Mouse (Mus musculus) cerebellum, adult 2 months (tissue): ENCODE measurements at regions not wholly inside any gene's neighbourhood (a gene's known extent, or its start where the extent isn't known, plus 50 kb on each side); places are given as distances from the start of the nearest gene placed in this dataset.

Experiments used
- CTCF ChIP-seq: fragments of 200-500 bp; IDR thresholded peaks from 2 replicates; pipeline ENCODE4 v1.5.1; 2011; ENCODE audit warnings: low read depth, mild to moderate bottlenecking, control low read depth, low read length, moderate library complexity, borderline replicate concordance; ENCODE audit not compliant: insufficient read depth
- POLR2A ChIP-seq: fragments of 200-500 bp; IDR thresholded peaks from 2 replicates; pipeline ENCODE4 v1.6.1; 2011; ENCODE audit warnings: low read length, control low read depth, borderline replicate concordance; ENCODE audit not compliant: insufficient read depth

DNA sequence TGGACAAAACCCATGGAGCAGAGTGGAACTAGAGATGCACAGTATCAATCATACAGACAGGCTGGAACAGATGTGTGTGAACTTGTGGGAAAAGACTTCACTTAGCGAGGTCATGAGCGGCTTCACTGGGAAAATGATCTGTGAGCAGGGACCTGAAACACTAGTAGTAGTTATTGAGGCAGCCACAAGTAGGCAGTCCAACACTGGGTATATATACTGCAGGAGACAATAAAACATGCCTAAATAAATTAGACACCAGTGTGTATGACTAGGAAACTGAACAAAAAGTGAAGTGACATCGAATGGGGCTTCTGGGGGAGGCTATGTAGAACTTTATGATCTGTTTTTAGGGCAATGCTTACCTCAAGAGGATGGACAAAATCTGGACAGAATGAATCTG, 852.5 kb downstream of the Tbl1xr1 start:
- no peak for TF ChIP-seq CTCF
- TF ChIP-seq POLR2A: no peak
